Mouse (Mus musculus) cortical plate, adult 2 months (tissue): ENCODE results near the gene Gatad2b. TPM values are rescaled to one million over a fixed set of nuclear protein-coding genes. Genes with fewer than 3 reads are reported as not detected.

ENCODE experiments used
- H3K27ac ChIP-seq: fragments of 200-500 bp; 2 replicates; pipeline ENCODE4 v1.5.1; 2012; ENCODE audit warnings: low read length, control low read depth, inconsistent platforms; ENCODE audit not compliant: insufficient read depth
- H3K4me1 ChIP-seq: fragments of 200-500 bp; 2 replicates; pipeline ENCODE4 v1.6.1; 2011; ENCODE audit warnings: low read length; ENCODE audit not compliant: control insufficient read depth, insufficient read depth
- H3K4me3 ChIP-seq: fragments of 200-500 bp; 2 replicates; pipeline ENCODE4 v1.5.1; 2011; ENCODE audit warnings: mild to moderate bottlenecking, low read length, control low read depth; ENCODE audit not compliant: insufficient read depth
- CTCF ChIP-seq: fragments of 200-500 bp; IDR thresholded peaks from 2 replicates; pipeline ENCODE4 v1.5.1; 2011; ENCODE audit warnings: mild to moderate bottlenecking, control low read depth, low read length; ENCODE audit not compliant: insufficient read depth; ENCODE audit errors: extremely low read depth
- POLR2A ChIP-seq: fragments of 200-500 bp; IDR thresholded peaks from 2 replicates; pipeline ENCODE4 v1.6.1; 2011; ENCODE audit warnings: mild to moderate bottlenecking, low read length, control low read depth; ENCODE audit not compliant: insufficient read depth; ENCODE audit errors: extremely low read depth
- polyA plus RNA-seq: library from polyadenylated mRNA; depleted of rRNA; stranded (reverse); fragments of >200 nt; gene quantifications from 2 replicates; pipeline ENCODE4 v1.2.3, GENCODE M21; 2012

The Gatad2b gene
- polyA plus RNA-seq, 1 experiment: 35.4 TPM

- TF ChIP-seq POLR2A (peak; percentile 45; the same call in 1 of the 2 replicates), CTCF (no peak)
These were observed 39.1 kb upstream of the Gatad2b start, which contains the start of gene Crtc2 for GRCm38 (mm10) chr3:90253653-90254418. TSS of gene Crtc2 (plus strand) at chr3:90254163.

GRCm38 (mm10) chr3:90254419-90255193 lies 38.4 kb upstream of the Gatad2b start:
- TF ChIP-seq POLR2A (no peak), CTCF (no peak)
- Histone ChIP-seq H3K27ac (peak overlapping the region; percentile 81), H3K4me1 (peaks cover 7% of the 10 kb centered on the region), H3K4me3 (peak overlapping the region; percentile 79)

More at GRCm38 (mm10) chr3:90253653-90254418, 39.1 kb upstream of the Gatad2b start, which contains the start of gene Crtc2:
- Histone ChIP-seq H3K27ac (peak within 1 kb of the TSS; percentile 81), H3K4me3 (peak within 1 kb of the TSS; percentile 79), H3K4me1 (peaks cover 7% of the 10 kb centered on the region)

DNA sequence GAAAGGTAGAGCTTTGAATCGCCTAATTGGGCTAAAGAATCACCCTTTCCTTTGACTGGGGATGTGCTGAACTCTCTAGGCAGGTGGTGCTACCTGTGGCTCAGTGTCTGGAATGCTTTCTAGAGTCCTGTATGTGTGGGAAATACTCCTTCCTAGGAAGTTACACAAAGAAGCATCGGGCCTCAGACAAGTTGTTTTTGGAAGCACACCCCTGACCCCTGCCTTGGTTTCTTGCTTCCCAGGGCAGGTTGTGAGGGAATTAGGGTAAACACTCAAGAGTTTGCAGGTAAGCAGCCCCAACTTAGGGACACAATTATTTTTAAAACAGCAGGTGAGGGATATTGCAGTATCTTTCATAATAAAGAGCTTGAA lies 37.8 kb upstream of the Gatad2b start:
- TF ChIP-seq POLR2A (no peak), CTCF (no peak)
- Histone ChIP-seq H3K27ac (no peak overlapping the region), H3K4me1 (peaks cover 7% of the 10 kb centered on the region), H3K4me3 (peak overlapping the region; percentile 79)

GRCm38 (mm10) chr3:90255784-90256353 lies 37.1 kb upstream of the Gatad2b start:
- Histone ChIP-seq H3K4me3 (no peak overlapping the region), H3K27ac (no peak overlapping the region), H3K4me1 (peaks cover 7% of the 10 kb centered on the region)
- TF ChIP-seq CTCF (no peak), POLR2A (no peak)

DNA sequence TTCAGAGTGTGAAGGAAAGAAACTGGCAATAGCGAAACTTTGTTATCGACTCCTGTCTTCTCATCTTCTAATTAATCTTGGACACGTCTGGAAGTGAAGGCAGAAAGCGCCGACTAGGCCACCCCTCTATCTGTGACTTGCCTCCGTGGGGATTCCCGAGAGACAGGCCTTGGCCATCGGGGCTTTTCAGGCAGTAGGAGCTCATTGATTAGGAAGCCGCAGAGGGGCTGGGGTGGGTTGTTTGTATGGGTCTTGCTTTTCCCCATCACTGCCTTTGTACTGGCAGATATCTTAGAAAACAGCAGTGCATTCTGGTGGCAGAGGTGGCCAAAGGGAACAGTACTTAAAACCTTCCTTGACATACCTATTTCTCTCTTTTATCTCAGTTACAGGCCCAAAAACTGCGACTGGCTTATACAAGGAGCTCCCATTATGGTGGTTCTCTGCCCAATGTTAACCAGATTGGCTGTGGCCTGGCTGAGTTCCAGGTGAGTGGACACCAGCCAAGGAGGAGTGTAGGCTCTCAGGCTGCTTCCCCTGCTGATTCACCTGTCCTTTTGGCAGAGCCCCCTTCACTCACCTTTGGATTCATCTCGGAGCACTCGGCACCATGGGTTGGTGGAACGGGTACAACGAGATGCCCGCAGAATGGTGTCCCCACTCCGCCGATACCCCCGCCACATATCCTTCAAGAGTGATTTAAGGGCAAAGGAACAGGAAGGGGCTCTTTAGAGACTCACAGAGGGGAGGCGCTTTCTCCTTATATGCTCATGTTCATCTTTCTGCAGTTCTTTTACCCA lies 36.0 kb upstream of the Gatad2b start:
- peaks cover 6% of the 10 kb centered on the region for H3K4me1 ChIP-seq
- TF ChIP-seq POLR2A (no peak), CTCF (no peak)
- no peak overlapping the region for H3K4me3 ChIP-seq
- H3K27ac ChIP-seq: no peak overlapping the region

- Histone ChIP-seq H3K27ac (no peak overlapping the region), H3K4me1 (peaks cover 6% of the 10 kb centered on the region)
- no peak for TF ChIP-seq POLR2A
- TF ChIP-seq CTCF: no peak
These were observed 34.5 kb upstream of the Gatad2b start for GRCm38 (mm10) chr3:90258521-90258920.

DNA sequence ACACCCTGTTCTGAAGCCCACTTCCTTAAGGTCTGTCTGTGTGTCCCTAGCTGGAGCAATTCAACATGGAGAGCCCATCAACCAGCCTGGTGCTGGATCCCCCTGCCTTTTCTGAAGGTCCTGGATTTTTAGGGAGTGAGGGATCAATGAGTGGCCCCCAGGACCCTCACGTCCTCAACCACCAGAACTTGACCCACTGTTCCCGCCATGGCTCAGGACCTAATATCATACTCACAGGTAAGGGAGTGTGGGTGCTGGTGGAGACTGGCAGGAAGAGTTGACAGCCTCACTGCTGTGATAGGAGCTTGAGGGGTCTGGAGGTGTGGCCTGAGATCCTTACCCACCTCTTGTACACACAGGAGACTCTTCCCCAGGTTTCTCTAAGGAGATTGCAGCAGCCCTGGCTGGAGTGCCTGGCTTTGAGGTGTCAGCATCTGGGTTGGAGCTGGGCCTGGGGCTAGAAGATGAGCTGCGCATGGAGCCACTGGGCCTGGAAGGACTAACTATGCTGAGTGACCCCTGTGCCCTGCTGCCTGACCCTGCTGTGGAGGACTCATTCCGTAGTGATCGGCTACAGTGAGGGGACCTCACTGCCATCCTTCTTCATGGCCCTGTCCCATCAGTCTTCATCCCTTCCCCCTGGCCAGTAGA lies 29.7 kb upstream of the Gatad2b start:
- TF ChIP-seq CTCF: no peak
- TF ChIP-seq POLR2A: no peak
- peaks cover 1% of the 10 kb centered on the region; the same call in 1 of the 2 replicates for H3K4me1 ChIP-seq
- H3K27ac ChIP-seq: no peak overlapping the region
- no peak overlapping the region for H3K4me3 ChIP-seq

More at GRCm38 (mm10) chr3:90258521-90258920, 34.5 kb upstream of the Gatad2b start:
- H3K4me3 ChIP-seq: no peak overlapping the region

GRCm38 (mm10) chr3:90264687-90265033 lies 28.3 kb upstream of the Gatad2b start:
- TF ChIP-seq POLR2A: no peak
- H3K4me3 ChIP-seq: peak overlapping the region; percentile 63; the same call in 1 of the 2 replicates
- H3K27ac ChIP-seq: no peak overlapping the region
- H3K4me1 ChIP-seq: peaks cover 1% of the 10 kb centered on the region; the same call in 1 of the 2 replicates
